Mouse (Mus musculus) retina, adult 2 months (tissue): Measurements from ENCODE around the gene Syncrip.
A peak's percentile ranks its signal among the peaks of the same experiment; 100 is the strongest.

ENCODE experiments used
- DNase-seq: peaks from one replicate; pipeline ENCODE4 v3.0.0-alpha.2; 2012; ENCODE audit warnings: low read depth, low spot score

Syncrip gene

GRCm38 (mm10) chr9:88482230-88482828 lies at the start of gene Syncrip:
Gene Syncrip, minus strand, starts transcription at chr9:88482574.
- peak; percentile 88 for DNase-seq

GRCm38 (mm10) chr9:88529979-88530580 lies 47.7 kb upstream of the Syncrip start:
- DNase-seq: no peak

DNA sequence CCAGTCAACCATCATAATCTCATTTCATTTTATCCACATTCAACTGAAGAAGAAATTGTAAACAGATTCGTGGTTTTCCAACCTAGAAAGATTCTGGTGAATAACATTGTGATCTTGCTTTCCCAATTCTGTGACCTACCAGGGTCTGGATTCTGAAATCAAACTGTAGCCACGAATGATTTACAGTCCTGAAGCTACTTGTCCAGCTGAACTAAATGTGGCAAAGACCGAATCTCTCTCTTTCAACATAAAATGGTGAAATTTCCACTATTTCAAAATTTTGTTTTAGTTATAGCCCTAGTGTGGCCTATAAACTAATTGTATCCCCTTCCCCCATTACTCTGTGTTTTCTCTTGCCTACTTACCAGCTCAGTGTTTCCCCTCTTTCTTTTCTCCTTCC lies 47.2 kb upstream of the Syncrip start:
- DNase-seq: no peak

DNA sequence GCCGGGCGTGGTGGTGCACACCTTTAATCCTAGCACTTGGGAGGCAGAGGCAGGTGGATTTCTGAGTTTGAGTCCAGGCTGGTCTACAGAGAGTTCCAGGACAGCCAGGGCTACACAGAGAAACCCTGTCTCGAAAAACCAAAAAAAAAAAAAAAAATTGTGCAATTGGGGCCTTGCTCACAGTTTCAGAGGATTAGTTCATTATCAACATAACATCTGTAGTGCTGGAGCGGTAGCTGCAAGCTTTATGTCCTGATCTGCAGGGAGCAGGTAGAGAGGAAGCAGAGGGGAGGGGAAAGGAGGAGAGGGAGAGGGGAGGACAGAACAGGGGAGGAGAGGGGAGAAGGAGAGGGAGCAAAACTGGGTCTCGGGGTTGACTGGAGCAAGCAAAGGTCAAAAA lies 46.4 kb upstream of the Syncrip start:
- no peak for DNase-seq

DNA sequence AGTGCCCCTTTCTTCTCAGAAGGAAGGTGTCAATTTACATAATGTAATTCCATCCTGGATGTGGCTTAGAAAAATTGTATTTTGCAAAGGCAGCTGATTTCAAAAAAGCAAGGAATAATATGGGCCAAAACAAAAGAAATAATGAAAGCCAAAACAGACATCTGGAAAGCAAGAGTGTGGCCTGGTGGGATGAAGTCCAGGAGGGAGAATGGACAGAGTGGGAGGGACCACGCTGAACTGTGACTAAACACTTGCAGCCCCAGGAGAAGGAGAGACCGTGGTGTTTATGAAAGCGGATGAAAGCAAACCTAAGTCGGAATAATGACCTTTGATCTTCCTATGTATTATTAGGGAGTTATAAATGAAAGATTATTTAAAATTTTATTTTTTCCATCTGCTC lies 45.6 kb upstream of the Syncrip start:
- no peak for DNase-seq

- no peak for DNase-seq
Measured at GRCm38 (mm10) chr9:88525341-88525740, 43.0 kb upstream of the Syncrip start.

DNA sequence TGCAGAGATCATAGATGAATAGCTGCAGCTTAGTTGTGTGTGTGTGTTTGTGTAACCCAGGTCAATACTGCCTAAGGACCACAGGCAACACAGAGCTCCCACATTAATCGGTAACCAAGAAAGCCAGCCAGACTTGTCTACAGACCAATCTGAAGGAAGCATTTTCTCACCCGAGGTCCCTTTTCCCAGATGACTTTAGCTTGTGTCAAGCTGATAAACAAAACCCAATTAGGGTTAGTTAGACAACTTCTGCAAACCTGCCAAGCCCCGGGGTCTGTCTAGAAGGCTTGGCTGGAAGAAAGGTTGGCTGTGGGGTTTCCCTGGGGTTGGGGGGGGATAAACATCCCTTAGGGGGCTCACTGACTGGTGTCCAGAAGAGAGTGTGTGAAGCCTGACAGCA lies 42.4 kb upstream of the Syncrip start:
- DNase-seq: no peak

DNA sequence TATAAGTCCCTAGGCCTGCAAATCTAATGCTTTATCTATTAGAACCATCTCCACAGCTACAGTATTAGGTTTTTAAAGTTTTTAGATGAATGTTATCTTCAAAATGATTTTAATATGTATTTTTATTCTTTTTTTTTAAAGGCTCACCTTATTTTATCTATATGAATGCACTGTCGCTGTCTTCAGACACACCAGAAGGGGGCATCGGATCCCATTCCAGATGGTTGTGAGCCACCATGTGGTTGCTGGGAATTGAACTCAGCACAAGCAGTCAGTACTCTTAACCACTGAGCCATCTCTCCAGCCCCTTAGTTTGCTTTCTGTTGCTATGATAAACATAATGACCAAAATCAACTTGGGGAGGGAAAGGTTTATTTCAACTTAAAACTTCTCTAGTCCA lies 42.0 kb upstream of the Syncrip start:
- DNase-seq: no peak

DNA sequence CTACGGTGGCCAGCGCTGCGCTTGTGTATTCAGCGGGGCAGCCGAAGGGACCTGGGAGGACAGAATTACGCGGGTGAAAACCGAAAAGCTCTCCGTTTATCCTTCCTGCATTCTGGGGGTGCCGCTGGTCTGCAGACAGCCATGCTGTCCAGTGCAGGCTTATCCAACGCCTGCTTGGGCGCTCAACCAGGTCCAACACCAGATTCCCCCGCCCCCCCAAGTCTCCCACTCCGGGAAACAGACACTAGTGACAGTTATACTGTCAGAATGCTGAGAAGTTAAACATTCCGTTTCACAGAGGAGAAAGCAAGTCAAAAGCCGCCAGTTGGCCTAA lies 40.9 kb upstream of the Syncrip start:
- no peak for DNase-seq

- peak; percentile 96 for DNase-seq
Measured at GRCm38 (mm10) chr9:88522569-88523334, 40.4 kb upstream of the Syncrip start.

DNA sequence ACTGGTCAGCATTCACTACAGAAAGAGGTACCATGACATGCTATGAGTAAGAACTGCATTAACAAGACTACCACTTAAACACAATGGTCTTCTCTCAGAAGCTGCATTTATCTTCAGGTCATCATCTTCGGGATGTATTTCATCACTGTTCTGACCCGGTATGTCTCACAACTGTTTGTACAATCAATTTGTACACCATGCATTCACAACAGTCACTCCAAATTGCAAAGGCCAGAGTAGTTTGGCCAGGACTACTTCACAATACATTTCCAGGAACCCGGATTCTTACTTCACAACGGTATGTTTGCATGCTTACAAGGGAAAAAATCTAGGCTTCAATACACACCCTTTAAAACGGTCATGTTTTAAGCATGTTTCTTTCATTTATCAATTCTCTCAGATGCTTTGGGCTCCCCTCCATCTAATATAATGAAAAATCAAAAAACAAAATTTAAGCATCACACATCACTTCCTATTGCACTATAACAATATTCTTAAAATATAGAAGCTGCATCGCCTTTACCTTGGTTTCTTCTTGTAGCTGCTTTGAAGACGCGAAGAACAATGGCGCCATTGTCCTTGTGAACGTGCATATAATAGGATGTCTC lies 39.7 kb upstream of the Syncrip start:
- DNase-seq: no peak

DNA sequence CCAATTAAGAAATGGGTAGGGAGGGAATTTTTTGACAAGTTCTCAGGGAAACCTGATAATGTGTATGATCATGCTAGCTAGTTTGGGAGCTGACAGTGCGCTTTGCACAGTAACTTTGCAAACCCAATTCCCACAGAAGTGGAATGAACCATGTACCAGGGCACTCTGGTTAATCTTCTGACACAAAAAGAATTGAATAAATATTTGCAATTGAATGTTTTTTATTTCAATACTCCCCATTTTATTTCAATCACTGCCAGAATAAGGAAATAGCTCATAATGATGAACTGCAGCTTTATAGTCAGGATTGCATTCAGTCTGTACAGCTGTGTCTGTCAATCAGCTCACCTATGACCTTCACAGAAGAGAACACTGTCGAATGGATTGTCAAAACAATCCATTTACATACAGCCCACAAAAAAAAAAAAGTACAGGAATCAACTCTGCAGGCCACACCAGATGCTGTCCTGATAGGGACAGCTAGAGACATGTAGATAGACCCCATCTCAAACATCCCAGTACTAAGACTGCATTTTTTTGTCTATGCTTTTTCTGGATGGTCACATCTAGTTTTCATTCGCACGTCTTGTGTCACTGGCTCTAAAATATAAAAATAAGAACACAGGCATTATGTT lies 38.6 kb upstream of the Syncrip start:
- no peak for DNase-seq

GRCm38 (mm10) chr9:88520122-88520848 lies 37.9 kb upstream of the Syncrip start:
- DNase-seq: no peak

DNA sequence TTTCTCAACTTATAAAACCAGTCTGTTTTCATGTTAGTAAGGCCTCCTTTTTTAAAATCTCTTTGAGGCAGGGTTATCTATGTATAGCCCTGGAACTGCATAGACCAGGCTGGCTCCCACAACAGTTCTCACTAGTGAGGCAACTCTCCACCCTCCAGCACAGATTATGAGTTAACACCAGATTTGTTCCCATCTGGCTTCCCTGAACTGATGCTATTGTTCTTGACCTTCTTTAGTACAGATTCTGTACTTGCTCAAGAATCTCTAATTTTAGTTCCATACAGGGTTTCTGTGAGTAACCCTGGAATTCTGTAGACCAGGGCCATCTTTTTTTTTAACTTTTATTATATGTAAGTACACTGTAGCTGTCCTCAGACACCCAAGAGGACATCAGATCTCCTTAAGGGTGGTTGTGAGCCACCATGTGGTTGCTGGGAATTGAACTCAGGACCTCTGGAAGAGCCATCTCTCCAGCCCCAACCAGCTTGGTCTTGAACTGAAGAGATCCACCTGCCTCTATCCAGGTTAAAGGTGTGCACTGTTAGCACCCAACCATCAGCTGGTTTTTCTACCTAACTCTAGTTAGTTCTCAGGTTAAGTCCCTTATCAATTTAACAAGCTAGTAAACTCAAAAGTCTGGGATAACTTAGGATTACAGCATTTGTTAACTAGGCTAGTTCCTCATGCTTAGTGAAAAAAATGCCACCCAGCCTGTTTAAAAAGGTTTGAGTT lies 37.2 kb upstream of the Syncrip start:
- DNase-seq: no peak

DNA sequence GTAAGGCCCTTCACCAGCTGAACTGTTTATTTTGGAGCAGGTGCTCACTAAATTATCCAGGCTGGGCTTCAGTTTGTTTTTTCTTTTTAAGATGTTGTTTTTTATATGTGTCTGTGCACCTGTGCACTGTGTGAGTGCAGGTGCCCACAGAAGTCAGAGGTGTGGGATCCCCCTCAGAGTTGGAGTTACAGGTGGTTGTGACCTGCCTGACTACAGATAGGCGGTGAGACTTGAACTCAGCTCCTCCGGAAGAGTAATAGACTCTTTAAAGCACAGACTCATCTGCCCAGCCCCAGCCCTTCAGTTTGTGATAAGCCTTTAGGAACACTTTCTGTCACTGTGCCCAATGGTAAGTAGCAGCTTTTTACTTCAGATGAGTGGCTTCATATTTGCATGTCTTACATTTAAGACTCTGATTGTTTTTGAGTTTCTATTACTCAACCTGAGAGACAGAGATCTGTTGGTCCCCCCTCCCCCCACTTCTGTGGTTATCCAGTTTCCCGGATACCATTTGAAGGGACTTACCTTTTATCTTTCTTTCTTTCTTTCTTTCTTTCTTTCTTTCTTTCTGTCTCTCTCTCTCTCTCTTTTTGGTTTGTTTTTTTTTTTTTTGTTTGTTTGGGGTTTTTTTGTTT lies 34.1 kb upstream of the Syncrip start:
- DNase-seq: no peak

GRCm38 (mm10) chr9:88515546-88515945 lies 33.2 kb upstream of the Syncrip start:
- DNase-seq: no peak

- DNase-seq: no peak
Measured at GRCm38 (mm10) chr9:88501846-88502245, 19.5 kb upstream of the Syncrip start.

DNA sequence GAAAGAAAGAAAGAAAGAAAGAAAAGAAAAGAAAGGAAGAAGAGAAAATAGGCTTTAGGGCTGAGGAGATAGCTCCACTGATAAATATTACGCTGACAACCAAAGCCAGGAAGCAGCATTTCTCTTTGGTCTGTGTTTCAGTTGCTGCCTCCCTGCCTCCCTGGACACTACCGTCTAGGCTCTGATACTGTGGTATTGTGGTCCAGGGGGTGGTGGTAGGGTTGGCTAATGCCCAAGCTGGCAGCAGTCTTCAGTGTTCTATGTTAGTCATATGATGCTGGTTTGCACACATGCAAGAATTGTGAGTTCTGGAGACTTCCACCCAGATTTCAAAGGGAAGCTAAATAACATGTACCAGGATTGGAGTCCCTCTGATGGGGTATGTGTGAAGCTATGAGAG lies 17.7 kb upstream of the Syncrip start:
- no peak for DNase-seq

DNA sequence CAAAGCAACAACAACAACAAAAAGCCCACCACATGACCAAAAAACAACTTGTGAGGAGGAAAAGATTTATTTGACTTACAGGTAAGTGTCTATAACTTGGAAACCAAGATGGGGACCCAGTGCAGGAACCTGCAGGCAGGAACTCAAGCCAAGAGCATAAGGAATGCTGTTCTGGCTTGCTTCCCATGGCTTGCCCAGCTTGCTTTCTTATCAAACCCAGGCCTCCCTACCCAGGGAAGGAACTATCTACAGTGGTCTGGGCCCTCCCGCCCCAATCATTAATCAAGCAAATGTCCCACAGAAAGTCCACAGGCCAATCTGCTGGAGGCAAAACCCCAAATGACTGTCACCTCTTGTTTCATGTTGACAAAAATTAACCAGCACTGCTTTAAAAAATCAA lies 10.1 kb upstream of the Syncrip start:
- no peak for DNase-seq

- no peak for DNase-seq
Measured at GRCm38 (mm10) chr9:88484531-88484930, 2.2 kb upstream of the Syncrip start.
